Mouse (Mus musculus): ENCODE results near the gene Hs3st2. TPM values are rescaled to one million over a fixed set of nuclear protein-coding genes. Genes with fewer than 3 reads are reported as not detected.
"Not testable (repeated sequence)": the region's sequence is repeated elsewhere in the genome, so short reads cannot be mapped to it uniquely, and the experiment has no call there.

Hs3st2 gene
- total RNA-seq (2021), result 10 to 100 TPM in 1 of 2 experiments, 1 to 10 TPM in 1; 9.2 to 10.6 TPM
- long read RNA-seq, experiment 1, transcript Hs3st2-201 (2 exons, 2,278 nt), result major isoform, 6 of 9 reads
- long read RNA-seq, experiment 1, partial matches to known transcripts, result 0 of 9 reads
- long read RNA-seq, experiment 1, other reads (novel, unspliced or antisense), result 3 of 9 reads
- long read RNA-seq, experiment 2, transcript Hs3st2-201 (2 exons, 2,278 nt), result major isoform, 7 of 9 reads
- long read RNA-seq, experiment 2, partial matches to known transcripts, result 0 of 9 reads
- long read RNA-seq, experiment 2, other reads (novel, unspliced or antisense), result 2 of 9 reads

DNA sequence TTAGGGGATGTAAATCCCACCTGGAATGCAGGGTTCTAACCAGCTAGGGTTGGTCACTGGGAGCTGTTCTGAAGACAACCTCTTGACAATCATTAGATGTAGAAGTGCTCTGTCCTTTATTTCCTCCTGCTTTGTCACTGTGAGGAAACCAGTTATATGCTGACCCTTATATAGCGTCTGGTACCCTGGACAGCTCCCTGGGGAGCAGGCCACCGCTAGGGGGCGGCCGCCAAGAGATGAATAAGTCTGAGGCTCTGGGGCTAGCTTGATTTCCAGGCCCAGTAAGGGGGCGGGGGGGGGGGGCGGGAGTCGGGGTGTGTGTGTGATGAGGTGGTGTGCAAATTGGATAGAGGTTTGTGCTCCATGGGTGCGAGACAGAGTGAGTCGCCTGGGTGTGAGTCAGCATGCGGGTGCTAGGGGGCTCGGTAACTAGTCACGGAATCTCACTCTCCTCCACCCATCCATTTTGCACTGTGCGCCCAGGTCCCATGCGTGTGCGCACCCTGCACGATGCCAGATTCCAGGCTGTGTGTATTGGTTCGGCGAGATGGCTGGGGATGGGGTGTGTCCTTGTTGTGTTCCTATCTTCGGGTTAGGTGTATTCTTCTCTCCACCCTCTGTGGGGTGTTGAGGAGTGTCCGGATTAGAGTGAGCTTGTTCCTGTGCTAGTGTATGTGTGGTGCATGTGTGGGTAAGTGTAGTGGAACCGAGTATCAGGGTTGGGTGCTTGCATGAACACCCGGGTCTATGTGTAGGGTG, at the start of gene Hs3st2:
Gene Hs3st2, plus strand, starts transcription at position 635 of the 759 bp plus-strand sequence.
- H3K4me3 ChIP-seq, result peak within 1 kb of the TSS; percentile 53
- peak; percentile 78 for TF ChIP-seq CTCF (conservative IDR thresholded peaks at IDR 0.05)

DNA sequence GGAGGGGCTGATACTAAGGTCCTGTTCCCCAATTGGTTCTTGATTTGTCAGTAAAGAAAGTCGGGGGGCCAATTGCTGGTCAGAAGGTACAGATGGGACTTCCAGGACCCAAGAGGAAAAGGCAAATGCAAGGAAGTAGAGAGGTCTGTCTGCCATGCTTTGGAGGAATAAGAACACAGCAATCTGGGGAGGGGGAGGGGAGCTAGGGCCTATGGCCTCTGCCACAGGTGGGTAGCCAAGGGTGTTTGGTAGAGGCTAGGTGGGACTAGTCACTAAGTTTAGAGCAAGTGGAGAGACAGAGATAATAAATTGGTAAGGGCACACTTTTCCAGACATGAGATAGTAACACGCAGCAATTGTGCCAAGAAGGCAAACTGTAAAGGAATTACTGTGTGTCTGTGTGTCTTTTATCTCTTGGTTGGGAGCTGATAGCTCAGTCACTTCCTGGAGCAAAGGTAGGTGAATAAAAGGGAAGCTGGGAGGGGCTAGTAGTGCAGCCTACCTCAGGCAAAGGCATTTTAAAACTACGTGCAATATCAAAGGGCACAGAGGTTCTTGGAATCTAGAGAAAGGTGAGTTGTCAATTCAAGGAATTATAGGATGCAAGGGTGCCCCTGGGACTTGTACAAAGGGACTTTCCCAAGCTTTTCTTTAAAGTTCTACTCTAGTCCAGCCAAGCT, 43.2 kb upstream of the Hs3st2 start:
- TF ChIP-seq CTCF (conservative IDR thresholded peaks at IDR 0.05), result no peak
- Histone ChIP-seq H3K27ac (no peak overlapping the region), H3K4me3 (no peak overlapping the region)
- DNase-seq (ENCODE audit: low spot score in 2 of 2), result no peak

More for the DNA sequence above, at the start of gene Hs3st2:
- H3K27ac ChIP-seq, result 0 out of 2 replicates have a peak within 1 kb of the TSS, but pooled peaks have one; percentile 32
- DNase-seq (ENCODE audit: low spot score in 2 of 2), result peak in 1 of 2 experiments; percentile 61

GRCm38 (mm10) chr7:121351688-121352087, 40.0 kb upstream of the Hs3st2 start:
- DNase-seq (ENCODE audit: low spot score in 2 of 2), result no peak
- no peak overlapping the region for H3K27ac ChIP-seq
- TF ChIP-seq CTCF (conservative IDR thresholded peaks at IDR 0.05), result no peak
- H3K4me3 ChIP-seq, result no peak overlapping the region

- not testable (repeated sequence) for DNase-seq (ENCODE audit: low spot score in 2 of 2); H3K27ac ChIP-seq; H3K4me3 ChIP-seq
Observed at GRCm38 (mm10) chr7:121361448-121361847, 30.2 kb upstream of the Hs3st2 start.

GRCm38 (mm10) chr7:121365584-121365983, 26.1 kb upstream of the Hs3st2 start:
- Histone ChIP-seq H3K27ac (no peak overlapping the region), H3K4me3 (no peak overlapping the region)
- no peak for DNase-seq (ENCODE audit: low spot score in 2 of 2)
- no peak for TF ChIP-seq CTCF (conservative IDR thresholded peaks at IDR 0.05)

DNA sequence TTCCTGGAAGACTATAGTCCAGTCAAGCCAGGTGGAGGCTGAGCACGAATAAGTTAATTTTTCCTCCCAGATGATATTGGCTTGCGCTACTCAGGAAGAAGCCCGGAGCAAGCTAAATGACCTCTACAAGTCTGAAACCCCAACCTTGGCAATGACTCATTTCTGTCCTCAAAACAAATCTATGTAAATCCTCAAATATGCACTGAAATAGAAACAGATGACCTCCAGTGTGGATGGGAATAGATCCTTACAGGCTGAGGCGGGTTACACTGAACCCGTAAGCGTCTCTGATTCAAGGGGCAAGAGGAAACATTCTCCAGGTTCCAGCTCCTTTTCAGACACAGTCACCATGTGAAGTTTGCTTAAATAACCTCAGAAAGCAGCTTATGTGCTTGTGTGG, 24.5 kb upstream of the Hs3st2 start:
- no peak overlapping the region for H3K27ac ChIP-seq
- no peak for TF ChIP-seq CTCF (conservative IDR thresholded peaks at IDR 0.05)
- DNase-seq (ENCODE audit: low spot score in 2 of 2), result no peak
- no peak overlapping the region for H3K4me3 ChIP-seq

DNA sequence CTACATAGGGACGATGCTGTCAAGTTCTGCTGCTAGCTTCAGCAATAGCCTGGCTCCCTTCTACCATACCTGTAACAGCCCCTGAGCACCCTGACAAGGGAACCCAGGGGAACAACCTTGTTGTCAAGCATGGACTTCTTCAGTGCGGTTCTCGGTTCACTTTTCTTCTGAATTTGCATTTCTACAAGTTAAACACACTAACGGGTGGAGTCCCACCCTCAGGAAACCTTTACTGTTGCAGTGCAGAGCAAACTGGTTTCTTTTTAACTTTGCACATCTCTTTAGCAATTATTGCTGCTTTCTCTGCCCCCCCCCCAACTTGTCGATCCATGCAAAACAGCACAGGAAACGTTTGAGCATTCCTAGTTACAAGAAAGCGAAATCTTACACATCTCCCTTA, 19.7 kb upstream of the Hs3st2 start:
- Histone ChIP-seq H3K4me3 (no peak overlapping the region), H3K27ac (no peak overlapping the region)
- DNase-seq (ENCODE audit: low spot score in 2 of 2), result no peak
- TF ChIP-seq CTCF (conservative IDR thresholded peaks at IDR 0.05), result no peak

- no peak for TF ChIP-seq CTCF (conservative IDR thresholded peaks at IDR 0.05)
- no peak overlapping the region for H3K4me3 ChIP-seq
- H3K27ac ChIP-seq, result no peak overlapping the region
- peak; percentile 33 for DNase-seq (ENCODE audit: low spot score in 2 of 2)
Observed at GRCm38 (mm10) chr7:121375456-121375855, 16.2 kb upstream of the Hs3st2 start.

- no peak for DNase-seq (ENCODE audit: low spot score in 2 of 2)
- H3K27ac ChIP-seq, result no peak overlapping the region
- no peak overlapping the region for H3K4me3 ChIP-seq
- peak; percentile 57 for TF ChIP-seq CTCF (conservative IDR thresholded peaks at IDR 0.05)
Observed at GRCm38 (mm10) chr7:121378942-121379341, 12.7 kb upstream of the Hs3st2 start.

DNA sequence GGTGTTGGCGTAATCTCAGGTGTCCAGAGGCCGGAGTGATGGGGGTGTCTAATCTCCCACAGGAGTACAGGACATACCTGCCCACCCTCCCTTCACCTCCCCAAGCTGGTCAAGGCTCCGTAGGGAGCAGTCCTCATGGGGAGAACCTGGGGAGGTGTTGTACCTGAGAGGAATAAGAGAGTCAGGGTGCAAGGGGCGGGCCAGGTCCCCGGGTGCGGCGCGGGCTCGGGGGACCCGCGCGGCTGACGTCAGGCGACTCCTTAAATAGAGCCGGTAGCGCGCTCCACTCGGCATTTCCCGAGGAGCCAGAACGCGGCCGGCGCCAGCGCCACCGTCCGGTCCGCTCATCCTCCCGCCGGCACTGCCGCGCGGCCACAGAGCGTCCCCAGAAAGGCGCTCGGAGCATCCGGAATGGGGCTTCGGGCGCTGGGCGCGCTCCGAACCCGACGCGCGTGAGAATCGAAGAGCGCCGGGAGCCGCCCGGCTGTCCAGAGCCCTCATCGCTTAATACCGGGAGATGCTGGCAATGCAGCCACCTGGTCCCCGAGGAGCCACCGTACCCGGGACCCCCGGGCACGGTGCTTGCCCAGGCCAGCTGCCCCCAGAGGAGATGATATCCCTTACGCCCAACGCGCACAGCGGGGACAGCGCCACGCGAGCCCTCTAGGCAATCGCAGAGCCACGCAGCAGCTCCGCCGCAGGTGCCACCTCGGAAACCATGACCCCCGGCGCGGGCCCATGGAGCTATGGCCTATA, 503 bp downstream of the Hs3st2 start:
- Histone ChIP-seq H3K4me3 (peak overlapping the region; percentile 53), H3K27ac (0 out of 2 replicates have a peak overlapping the region, but pooled peaks have one; percentile 32)
- DNase-seq (ENCODE audit: low spot score in 2 of 2), result peak; percentile 15 to 17
- TF ChIP-seq CTCF (conservative IDR thresholded peaks at IDR 0.05), result peak; percentile 36; the same call in 1 of the 2 replicates

GRCm38 (mm10) chr7:121392740-121392993, 1.0 kb downstream of the Hs3st2 start:
- Histone ChIP-seq H3K4me3 (peak overlapping the region; percentile 53), H3K27ac (0 out of 2 replicates have a peak overlapping the region, but pooled peaks have one; percentile 32)
- DNase-seq (ENCODE audit: low spot score in 2 of 2), result no peak
- TF ChIP-seq CTCF (conservative IDR thresholded peaks at IDR 0.05), result no peak

DNA sequence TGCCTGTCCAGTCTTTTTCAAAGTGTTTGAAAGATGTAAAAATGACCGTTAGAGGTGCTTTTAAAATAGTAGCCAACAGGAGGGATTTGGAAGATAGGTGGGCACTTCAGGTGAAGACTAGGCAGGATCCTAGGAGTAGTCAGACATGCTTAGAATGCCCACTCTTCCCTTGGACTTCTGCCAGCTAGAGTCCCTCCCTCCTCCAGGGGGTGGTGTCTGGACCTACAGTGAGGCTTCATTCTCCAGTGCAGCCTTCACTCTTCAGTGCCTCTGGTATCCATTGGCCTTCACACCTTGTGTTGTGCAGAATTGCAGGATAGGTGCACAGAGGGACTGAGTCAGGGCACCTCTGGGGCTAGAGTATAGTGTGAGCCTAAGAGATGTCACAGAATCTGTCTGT, 2.2 kb downstream of the Hs3st2 start:
- Histone ChIP-seq H3K4me3 (no peak overlapping the region), H3K27ac (no peak overlapping the region)
- DNase-seq (ENCODE audit: low spot score in 2 of 2), result no peak
- peak; percentile 39 for TF ChIP-seq CTCF (conservative IDR thresholded peaks at IDR 0.05)

- TF ChIP-seq CTCF (conservative IDR thresholded peaks at IDR 0.05), result no peak
Observed at GRCm38 (mm10) chr7:121394875-121395274, 3.2 kb downstream of the Hs3st2 start.

More at GRCm38 (mm10) chr7:121394875-121395274, 3.2 kb downstream of the Hs3st2 start:
- Histone ChIP-seq H3K4me3 (no peak overlapping the region), H3K27ac (no peak overlapping the region)
- no peak for DNase-seq (ENCODE audit: low spot score in 2 of 2)
